Comparison of ENCODE assay signal across 8 mouse cellular contexts in genomic region chr16:91884196-91884595, GRCm38 (mm10).
DNase-seq lines count a peak whose midpoint lies in the region; ATAC-seq and TF ChIP-seq lines count a peak whose summit lies in the region.

No protein-coding gene starts in this region.

- peak; percentile 51 for DNase-seq in adrenal gland, postnatal 10 days
- no peak for DNase-seq in adrenal gland, postnatal 4 days (ENCODE audit: low spot score in 2 of 2)
- no peak for DNase-seq in left cerebral cortex, adult 2 months (ENCODE audit: extremely low spot score in 1 of 2, low spot score in 2 of 2)
- no peak for DNase-seq in left cerebral cortex, adult 8-10 months (ENCODE audit: low spot score in 2 of 2)
- peak; percentile 74 for DNase-seq in naive thymus-derived CD4-positive, alpha-beta T cell, adult 2 months (ENCODE audit: low read depth)
- DNase-seq in ovary, postnatal 10 days (ENCODE audit: low spot score) = no peak
- DNase-seq in ovary, adult 18-20 months (ENCODE audit: low spot score) = no peak

- H3K27ac ChIP-seq in left cerebral cortex, adult 2 months = no peak overlapping the region

- TF ChIP-seq CTCF in left cerebral cortex, adult 2 months (IDR thresholded peaks at IDR 0.05) = peak; percentile 61

- intact Hi-C loops in left cerebral cortex, adult 2 months (cut with DNase I) = no loop called here

- peak; percentile 80 for ATAC-seq in erythroid progenitor cell, adult 5-6 weeks (replicated peaks; ENCODE audit: low FRiP score, poor library complexity, severe bottlenecking)

- no peak overlapping the region for H3K4me3 ChIP-seq in left cerebral cortex, adult 2 months

Comparison
In these comparisons a context has a peak if more than half of its experiments do, and no peak if none do; other contexts are left out.
1. DNase-seq: peak in adrenal gland, postnatal 10 days (single experiment) and naive thymus-derived CD4-positive, alpha-beta T cell, adult 2 months (single experiment); none in adrenal gland, postnatal 4 days (0 of 2), left cerebral cortex, adult 2 months (0 of 2), left cerebral cortex, adult 8-10 months (0 of 2), ovary, postnatal 10 days (single experiment) and ovary, adult 18-20 months (single experiment).